Mouse (Mus musculus) stomach, embryonic 16.5 days (tissue): Measurements from ENCODE around the gene Sh3bp4. TPM values are rescaled to one million over a fixed set of nuclear protein-coding genes. Genes with fewer than 3 reads are reported as not detected.

ENCODE experiments used
- ATAC-seq: fragments of 200-750 bp; cut with Nextera tagmentation; 2 replicates; pipeline ENCODE4 v1.8.0; 2017; ENCODE audit warnings: moderate number of reproducible peaks, moderate TSS enrichment; ENCODE audit not compliant: insufficient read depth, low FRiP score
- H3K27ac ChIP-seq: fragments of 300-500 bp; sonication (generic); 2 replicates; pipeline ENCODE4 v1.5.1; 2014; ENCODE audit warnings: low read length
- H3K27me3 ChIP-seq: fragments of 300-500 bp; sonication (generic); 2 replicates; pipeline ENCODE4 v1.6.1; 2014; ENCODE audit warnings: low read length, control low read depth, mixed read lengths; ENCODE audit not compliant: control insufficient read depth, insufficient read depth
- H3K36me3 ChIP-seq: fragments of 300-500 bp; sonication (generic); 2 replicates; pipeline ENCODE4 v1.6.1; 2014; ENCODE audit warnings: low read length; ENCODE audit not compliant: control insufficient read depth, insufficient read depth
- H3K4me1 ChIP-seq: fragments of 300-500 bp; sonication (generic); 2 replicates; pipeline ENCODE4 v1.6.1; 2014; ENCODE audit warnings: low read length, control low read depth, mixed read lengths; ENCODE audit not compliant: control insufficient read depth, insufficient read depth
- H3K4me2 ChIP-seq: fragments of 300-500 bp; sonication (generic); 2 replicates; pipeline ENCODE4 v1.6.1; 2014; ENCODE audit warnings: low read depth, low read length, mixed read lengths
- H3K4me3 ChIP-seq: fragments of 300-500 bp; sonication (generic); replicated peaks from 2 replicates; pipeline ENCODE4 v1.5.1; 2014; ENCODE audit warnings: mild to moderate bottlenecking, low read length
- H3K9ac ChIP-seq: fragments of 300-500 bp; sonication (generic); 2 replicates; pipeline ENCODE4 v1.6.1; 2014; ENCODE audit warnings: low read length
- H3K9me3 ChIP-seq: fragments of 300-500 bp; sonication (generic); replicated peaks from 2 replicates; pipeline ENCODE4 v1.6.1; 2016; ENCODE audit warnings: low read length, control low read depth; ENCODE audit not compliant: control insufficient read depth
- WGBS: fragments of 180-500 bp; shearing (Covaris S2); extraction: QIAGEN DNeasy Blood & Tissue Kit; methylation state at CpG from one replicate; pipeline ENCODE4 v1.1.7; 2014; 5-methylcytosine and 5-hydroxymethylcytosine counted together
- polyA plus RNA-seq: library from polyadenylated mRNA; unstranded; fragments of >200 nt; fragmentation: Nextera tagmentation; extraction: Ambion mirVana; gene quantifications from 2 replicates; pipeline ENCODE4 v1.2.1, GENCODE M21; 2015

Sh3bp4 gene
- polyA plus RNA-seq, 1 experiment from 2014 or later: 20.1 TPM

- no peak overlapping the region for H3K4me3 ChIP-seq
- WGBS: 36% methylated on average over 2 of the region's 2 CpGs
- no peak for ATAC-seq
Measured at GRCm38 (mm10) chr1:89039836-89040235, 30.4 kb upstream of the Sh3bp4 start.

GRCm38 (mm10) chr1:89041290-89041689, 28.9 kb upstream of the Sh3bp4 start:
- ATAC-seq: 0 out of 2 replicates have a peak, but pooled peaks have one; percentile 29
- no peak overlapping the region for H3K4me3 ChIP-seq
- H3K9ac ChIP-seq: no peak overlapping the region
- H3K36me3 ChIP-seq: no peaks in the 10 kb centered on the region
- no peak overlapping the region for H3K4me2 ChIP-seq
- 51% methylated on average over 5 of the region's 5 CpGs for WGBS
- 0 out of 2 replicates have a peak, but pooled peaks cover 3% of the 10 kb centered on the region for H3K9me3 ChIP-seq
- H3K27ac ChIP-seq: 0 out of 2 replicates have a peak overlapping the region, but pooled peaks have one; percentile 26
- no peaks in the 10 kb centered on the region for H3K4me1 ChIP-seq
- no peaks in the 10 kb centered on the region for H3K27me3 ChIP-seq

More at GRCm38 (mm10) chr1:89039836-89040235, 30.4 kb upstream of the Sh3bp4 start:
- H3K27ac ChIP-seq: no peak overlapping the region
- H3K9ac ChIP-seq: no peak overlapping the region
- no peaks in the 10 kb centered on the region for H3K4me1 ChIP-seq
- 0 out of 2 replicates have a peak, but pooled peaks cover 3% of the 10 kb centered on the region for H3K9me3 ChIP-seq
- no peak overlapping the region for H3K4me2 ChIP-seq
- no peaks in the 10 kb centered on the region for H3K27me3 ChIP-seq
- H3K36me3 ChIP-seq: no peaks in the 10 kb centered on the region

- H3K4me1 ChIP-seq: no peaks in the 10 kb centered on the region
- 0 out of 2 replicates have a peak, but pooled peaks cover 2% of the 10 kb centered on the region for H3K9me3 ChIP-seq
- H3K4me2 ChIP-seq: no peak overlapping the region
- H3K36me3 ChIP-seq: no peaks in the 10 kb centered on the region
- H3K27me3 ChIP-seq: no peaks in the 10 kb centered on the region
- no peak overlapping the region for H3K4me3 ChIP-seq
- no peak for ATAC-seq
- 76% methylated on average over 4 of the region's 4 CpGs for WGBS
- H3K27ac ChIP-seq: no peak overlapping the region
- no peak overlapping the region for H3K9ac ChIP-seq
Measured at GRCm38 (mm10) chr1:89042081-89042480, 28.1 kb upstream of the Sh3bp4 start.

DNA sequence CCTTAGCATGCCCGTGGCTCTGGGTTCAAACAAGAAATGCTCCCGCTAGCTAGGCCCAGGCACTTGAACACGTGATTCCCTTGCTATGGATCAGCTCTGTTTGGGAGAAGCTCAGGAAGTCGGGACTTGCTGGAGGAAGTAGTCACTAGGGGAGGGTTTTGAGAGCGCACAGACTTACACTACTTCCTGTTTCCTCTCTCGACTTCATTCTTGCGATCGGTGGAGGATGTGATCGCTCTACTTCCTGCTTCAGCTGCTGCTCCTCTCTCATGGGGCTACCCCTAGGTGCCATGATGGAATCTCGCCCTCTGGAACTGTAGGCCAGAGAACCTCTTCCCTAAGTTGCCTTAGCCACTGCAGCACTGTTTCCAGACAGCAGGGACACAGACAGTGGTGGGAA, 27.3 kb upstream of the Sh3bp4 start:
- Histone ChIP-seq H3K9ac (no peak overlapping the region), H3K4me3 (no peak overlapping the region), H3K36me3 (no peaks in the 10 kb centered on the region), H3K4me1 (no peaks in the 10 kb centered on the region), H3K4me2 (no peak overlapping the region), H3K27me3 (no peaks in the 10 kb centered on the region), H3K9me3 (no peaks in the 10 kb centered on the region), H3K27ac (no peak overlapping the region)
- ATAC-seq: no peak
- WGBS: 91% methylated on average over 10 of the region's 10 CpGs

DNA sequence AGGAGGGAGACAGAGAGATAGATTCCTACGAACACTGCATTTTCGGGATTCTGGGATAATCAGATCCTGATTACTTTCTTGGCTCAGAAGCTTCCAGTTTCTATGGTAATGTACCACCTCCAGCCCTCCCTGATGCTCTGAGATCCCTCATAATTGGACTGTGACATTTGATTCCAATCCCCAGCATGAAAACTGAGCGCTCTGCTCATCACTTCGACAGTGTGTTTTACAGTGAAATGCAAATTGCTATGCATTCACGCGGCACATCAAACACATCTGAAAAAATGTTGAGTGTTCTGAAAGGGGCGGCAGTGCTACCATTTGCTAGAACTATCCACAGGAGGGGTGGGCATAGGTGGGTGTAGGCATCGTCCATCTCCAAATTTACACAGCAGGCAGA, 24.8 kb upstream of the Sh3bp4 start:
- H3K36me3 ChIP-seq: no peaks in the 10 kb centered on the region
- no peaks in the 10 kb centered on the region for H3K4me1 ChIP-seq
- no peak for ATAC-seq
- no peaks in the 10 kb centered on the region for H3K9me3 ChIP-seq
- H3K4me2 ChIP-seq: no peak overlapping the region
- WGBS: 84% methylated on average over 8 of the region's 8 CpGs
- no peaks in the 10 kb centered on the region for H3K27me3 ChIP-seq
- no peak overlapping the region for H3K27ac ChIP-seq
- H3K9ac ChIP-seq: no peak overlapping the region
- no peak overlapping the region for H3K4me3 ChIP-seq

DNA sequence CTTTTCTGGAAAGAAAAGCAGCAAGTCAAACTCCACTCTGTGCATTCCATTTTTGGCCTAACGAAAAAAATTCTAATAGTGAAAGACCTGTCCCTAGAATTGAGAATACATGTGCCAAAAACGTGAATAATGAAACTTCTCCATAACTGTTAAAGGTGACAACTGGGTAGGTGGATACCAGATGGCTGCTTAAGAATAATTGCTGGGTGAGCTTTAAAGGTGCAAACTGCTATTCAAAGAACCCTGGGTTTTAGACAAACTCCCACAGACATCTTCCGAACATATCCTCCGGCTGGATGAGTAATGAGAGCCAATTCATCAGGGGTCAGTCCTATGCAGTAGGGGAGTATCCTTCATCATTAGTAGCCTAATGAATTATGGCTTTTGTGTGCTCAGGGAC, 20.7 kb upstream of the Sh3bp4 start:
- H3K4me1 ChIP-seq: no peaks in the 10 kb centered on the region
- no peaks in the 10 kb centered on the region for H3K27me3 ChIP-seq
- H3K27ac ChIP-seq: no peak overlapping the region
- no peak overlapping the region for H3K4me3 ChIP-seq
- H3K4me2 ChIP-seq: no peak overlapping the region
- H3K9me3 ChIP-seq: no peaks in the 10 kb centered on the region
- no peak overlapping the region for H3K9ac ChIP-seq
- ATAC-seq: no peak
- 68% methylated on average over 4 of the region's 4 CpGs for WGBS
- H3K36me3 ChIP-seq: no peaks in the 10 kb centered on the region

GRCm38 (mm10) chr1:89056175-89056574, 14.0 kb upstream of the Sh3bp4 start:
- no peak overlapping the region for H3K27ac ChIP-seq
- H3K4me2 ChIP-seq: no peak overlapping the region
- no peak for ATAC-seq
- peaks cover 7% of the 10 kb centered on the region for H3K9me3 ChIP-seq
- no peak overlapping the region for H3K4me3 ChIP-seq
- no peaks in the 10 kb centered on the region for H3K36me3 ChIP-seq
- WGBS: 51% methylated on average over 1 of the region's 1 CpGs
- no peak overlapping the region for H3K9ac ChIP-seq
- peaks cover 3% of the 10 kb centered on the region; the same call in 1 of the 2 replicates for H3K4me1 ChIP-seq
- H3K27me3 ChIP-seq: no peaks in the 10 kb centered on the region

- H3K4me3 ChIP-seq: no peak overlapping the region
- no peak for ATAC-seq
- peaks cover 13% of the 10 kb centered on the region for H3K9me3 ChIP-seq
- H3K4me2 ChIP-seq: no peak overlapping the region
- H3K27ac ChIP-seq: no peak overlapping the region
- no peak overlapping the region for H3K9ac ChIP-seq
- no peaks in the 10 kb centered on the region for H3K36me3 ChIP-seq
- no peaks in the 10 kb centered on the region for H3K27me3 ChIP-seq
- H3K4me1 ChIP-seq: peaks cover 3% of the 10 kb centered on the region; the same call in 1 of the 2 replicates
- WGBS: 68% methylated on average over 3 of the region's 3 CpGs
Measured at GRCm38 (mm10) chr1:89057430-89057829, 12.8 kb upstream of the Sh3bp4 start.

- H3K27ac ChIP-seq: no peak overlapping the region
- H3K27me3 ChIP-seq: no peaks in the 10 kb centered on the region
- H3K9me3 ChIP-seq: peaks cover 13% of the 10 kb centered on the region
- H3K9ac ChIP-seq: no peak overlapping the region
- ATAC-seq: no peak
- no peaks in the 10 kb centered on the region for H3K36me3 ChIP-seq
- H3K4me3 ChIP-seq: no peak overlapping the region
- H3K4me2 ChIP-seq: no peak overlapping the region
- peaks cover 3% of the 10 kb centered on the region; the same call in 1 of the 2 replicates for H3K4me1 ChIP-seq
- 91% methylated on average over 1 of the region's 1 CpGs for WGBS
Measured at GRCm38 (mm10) chr1:89058011-89058410, 12.2 kb upstream of the Sh3bp4 start.
